10 mouse cellular contexts compared by ENCODE assay signal in genomic region chr2:4586245-4586644, GRCm38 (mm10).
DNase-seq lines count a peak whose midpoint lies in the region; ATAC-seq and TF ChIP-seq lines count a peak whose summit lies in the region.
"Had no signal": no experiment of that assay in that cellular context is flagged by ENCODE, and none has a peak within 500 bp of the region (broad histone marks: within the 10 kb centered on the region; RNA-seq: fewer than 3 reads in every experiment).

No protein-coding gene starts in this region.

- H3K4me1 ChIP-seq in embryonic fibroblast, embryonic 13.5 days (ENCODE audit: control insufficient read depth, insufficient read depth, low read length): peaks cover 11% of the 10 kb centered on the region
- no peaks in the 10 kb centered on the region for H3K4me1 ChIP-seq in forebrain, embryonic 16.5 days (replicated peaks; ENCODE audit: control insufficient read depth, insufficient read depth, low read length)

- no peaks in the 10 kb centered on the region for H3K27me3 ChIP-seq in forebrain, embryonic 16.5 days (replicated peaks; ENCODE audit: control insufficient read depth, insufficient read depth, low read length)

- 80% methylated on average over 11 of the region's 11 CpGs for WGBS in forebrain, embryonic 16.5 days

- no peak overlapping the region for H3K4me2 ChIP-seq in forebrain, embryonic 16.5 days (ENCODE audit: low read length)

- DNase-seq in gastrocnemius, adult 2 months: peak; percentile 56
- no peak for DNase-seq in gastrocnemius, postnatal 36 days
- DNase-seq in kidney, adult 9 months: peak; percentile 27
- DNase-seq in lung, postnatal 10 days: peak; percentile 73
- DNase-seq in layer of hippocampus, postnatal 10 days (ENCODE audit: low spot score in 2 of 2): no peak
- DNase-seq in frontal cortex, postnatal 36 days (ENCODE audit: low spot score in 2 of 2): no peak
- DNase-seq: cerebellum, postnatal 14 days; thymus, postnatal 25 days had no signal

- TF ChIP-seq POLR2A in embryonic fibroblast, embryonic 13.5 days (IDR thresholded peaks at IDR 0.05; ENCODE audit: low read depth, low read length): no peak

- intact Hi-C loops in gastrocnemius, adult 2 months (cut with DNase I): no loop called here
- intact Hi-C loops in gastrocnemius, postnatal 36 days (cut with DNase I): no loop called here

- H3K27ac ChIP-seq in gastrocnemius, adult 2 months: peak overlapping the region; percentile 59
- H3K27ac ChIP-seq in embryonic fibroblast, embryonic 13.5 days (ENCODE audit: insufficient read depth, low read length): peak overlapping the region; percentile 21
- no peak overlapping the region for H3K27ac ChIP-seq in forebrain, embryonic 16.5 days (ENCODE audit: low read length)

- peaks cover 20% of the 10 kb centered on the region for H3K36me3 ChIP-seq in forebrain, embryonic 16.5 days (ENCODE audit: control insufficient read depth, insufficient read depth)

- no peak for ATAC-seq in forebrain, embryonic 16.5 days

- no peak overlapping the region for H3K9ac ChIP-seq in forebrain, embryonic 16.5 days (replicated peaks; ENCODE audit: low read depth, low read length)

- no peak for TF ChIP-seq CTCF in gastrocnemius, adult 2 months (IDR thresholded peaks at IDR 0.05)
- TF ChIP-seq CTCF in embryonic fibroblast, embryonic 13.5 days (IDR thresholded peaks at IDR 0.05; ENCODE audit: borderline replicate concordance, insufficient read depth, low read length): no peak

- no peaks in the 10 kb centered on the region for H3K9me3 ChIP-seq in forebrain, embryonic 16.5 days (ENCODE audit: control insufficient read depth, low read length)

- H3K4me3 ChIP-seq in gastrocnemius, adult 2 months: peak overlapping the region; percentile 25
- no peak overlapping the region for H3K4me3 ChIP-seq in embryonic fibroblast, embryonic 13.5 days (ENCODE audit: insufficient read depth, low read length)
- H3K4me3 ChIP-seq in forebrain, embryonic 16.5 days (replicated peaks; ENCODE audit: low read length): no peak overlapping the region

Comparison
In these comparisons a context has a peak if more than half of its experiments do, and no peak if none do; other contexts are left out.
1. DNase-seq: peak in gastrocnemius, adult 2 months (single experiment), kidney, adult 9 months (single experiment) and lung, postnatal 10 days (single experiment); none in gastrocnemius, postnatal 36 days (0 of 2), layer of hippocampus, postnatal 10 days (0 of 2) and frontal cortex, postnatal 36 days (0 of 2).